Mouse (Mus musculus): ENCODE results near the gene Adamtsl2.

DNA sequence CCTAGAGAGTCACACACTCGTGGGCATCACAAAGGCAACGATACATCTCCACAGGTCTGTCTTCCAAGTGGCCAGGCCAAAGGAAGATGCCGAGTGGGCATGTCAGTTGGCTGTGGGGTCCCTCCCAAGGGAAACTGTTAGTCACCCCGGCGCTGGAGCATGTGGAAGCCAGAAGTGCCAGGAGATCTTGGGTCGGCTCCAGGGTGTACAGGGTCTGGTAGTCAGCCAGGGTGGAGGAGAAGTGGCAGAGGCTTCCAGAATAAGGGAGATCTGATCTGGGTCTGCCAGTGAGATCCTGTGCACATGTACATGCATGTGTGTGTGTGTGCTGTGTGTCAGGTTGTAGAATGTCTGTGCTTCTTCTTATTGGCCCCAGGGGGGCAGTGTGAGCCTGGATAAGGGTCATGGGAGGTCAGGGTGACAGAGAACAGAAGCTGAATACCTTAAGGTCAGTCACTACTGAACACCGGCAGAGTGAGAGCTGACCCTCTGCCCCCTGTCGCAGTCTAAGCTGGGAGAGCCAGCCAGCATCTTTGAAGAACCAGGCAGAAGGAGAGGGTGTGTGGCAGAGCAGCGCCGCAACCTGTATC lies 1.4 kb upstream of the Adamtsl2 start:
- TF ChIP-seq CTCF (IDR thresholded peaks at IDR 0.05; ENCODE audit: borderline replicate concordance, insufficient read depth, low read length) (no peak), POLR2A (IDR thresholded peaks at IDR 0.05; ENCODE audit: low read depth, low read length) (no peak)
